Mouse (Mus musculus) heart, adult 8-10 months (tissue): ENCODE measurements at regions not wholly inside any gene's neighbourhood (a gene's known extent, or its start where the extent isn't known, plus 50 kb on each side); places are given as distances from the start of the nearest gene placed in this dataset.

Experiments
- DNase-seq: peaks from one replicate; pipeline ENCODE4 v3.0.0; 2022; ENCODE audit warnings: low spot score

DNA sequence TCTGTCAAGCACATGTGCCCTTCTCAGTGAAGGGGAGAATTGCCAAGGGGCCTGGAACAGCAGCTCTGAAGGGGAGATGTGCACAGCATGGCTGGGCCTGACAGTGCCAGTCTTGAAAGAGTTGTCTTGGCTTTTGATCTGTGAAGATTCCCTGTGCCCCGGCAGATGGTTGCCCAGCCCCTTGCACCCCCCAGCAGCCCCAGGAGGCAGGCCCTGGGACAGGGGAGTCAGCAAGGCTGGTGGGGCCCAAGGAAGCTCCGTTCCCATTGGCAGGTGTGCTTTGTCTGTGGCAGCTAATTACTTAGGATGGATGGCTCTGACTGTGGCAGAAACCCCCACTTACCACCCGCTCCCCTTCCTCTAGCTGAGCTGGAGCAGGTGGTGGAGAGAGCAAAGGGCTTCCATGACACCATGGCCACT is 58.6 kb downstream of the Tspan17 start:
- no peak for DNase-seq

GRCm38 (mm10) chr13:54851131-54851530 is 62.0 kb downstream of the Tspan17 start:
- no peak for DNase-seq

GRCm38 (mm10) chr13:54855333-54856238 is 66.4 kb downstream of the Tspan17 start:
- DNase-seq = peak; percentile 5

- DNase-seq = no peak
Measured at GRCm38 (mm10) chr13:54862931-54863330, 73.8 kb downstream of the Tspan17 start.

GRCm38 (mm10) chr13:54864048-54864447 is 74.9 kb downstream of the Tspan17 start:
- DNase-seq = no peak

DNA sequence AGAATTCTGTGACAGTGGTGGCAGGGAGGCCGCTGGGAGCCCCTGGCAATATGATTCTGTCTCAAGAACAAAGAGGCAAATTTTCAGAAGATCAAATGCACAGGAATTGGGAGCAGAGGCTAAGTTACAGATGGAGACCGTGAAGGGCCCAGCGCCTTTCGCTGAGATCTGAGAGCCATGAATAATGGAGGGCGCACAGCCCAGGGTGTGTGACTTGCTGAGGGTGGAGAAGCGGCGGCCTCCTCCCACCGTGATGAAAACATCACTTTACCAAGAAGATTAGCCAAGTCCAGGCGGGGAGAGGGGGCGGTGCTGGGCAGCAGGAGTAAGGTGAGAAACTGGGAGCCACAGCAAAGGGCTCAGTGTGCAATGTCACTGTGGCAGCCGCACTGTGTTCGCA is 77.2 kb upstream of the Unc5a start:
- no peak for DNase-seq

DNA sequence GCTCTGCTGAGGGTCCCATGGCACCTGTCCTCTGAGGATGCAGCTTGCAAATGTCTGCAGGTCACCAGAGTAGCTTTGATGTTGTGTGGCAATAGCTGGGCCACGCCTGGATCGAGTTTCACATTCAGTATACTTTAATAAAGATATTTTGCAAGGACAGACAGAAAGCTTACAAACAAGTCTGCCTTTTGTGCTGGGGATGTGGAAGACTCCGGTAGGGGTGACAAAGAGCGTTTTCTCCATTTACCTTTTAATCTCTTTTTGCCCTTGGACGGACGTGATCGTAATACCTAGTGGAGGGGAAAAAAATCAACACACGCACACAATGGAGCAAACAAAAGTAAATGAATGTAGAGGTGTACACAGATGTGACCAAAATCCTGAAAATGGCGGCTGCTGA is 75.3 kb upstream of the Unc5a start:
- no peak for DNase-seq

DNA sequence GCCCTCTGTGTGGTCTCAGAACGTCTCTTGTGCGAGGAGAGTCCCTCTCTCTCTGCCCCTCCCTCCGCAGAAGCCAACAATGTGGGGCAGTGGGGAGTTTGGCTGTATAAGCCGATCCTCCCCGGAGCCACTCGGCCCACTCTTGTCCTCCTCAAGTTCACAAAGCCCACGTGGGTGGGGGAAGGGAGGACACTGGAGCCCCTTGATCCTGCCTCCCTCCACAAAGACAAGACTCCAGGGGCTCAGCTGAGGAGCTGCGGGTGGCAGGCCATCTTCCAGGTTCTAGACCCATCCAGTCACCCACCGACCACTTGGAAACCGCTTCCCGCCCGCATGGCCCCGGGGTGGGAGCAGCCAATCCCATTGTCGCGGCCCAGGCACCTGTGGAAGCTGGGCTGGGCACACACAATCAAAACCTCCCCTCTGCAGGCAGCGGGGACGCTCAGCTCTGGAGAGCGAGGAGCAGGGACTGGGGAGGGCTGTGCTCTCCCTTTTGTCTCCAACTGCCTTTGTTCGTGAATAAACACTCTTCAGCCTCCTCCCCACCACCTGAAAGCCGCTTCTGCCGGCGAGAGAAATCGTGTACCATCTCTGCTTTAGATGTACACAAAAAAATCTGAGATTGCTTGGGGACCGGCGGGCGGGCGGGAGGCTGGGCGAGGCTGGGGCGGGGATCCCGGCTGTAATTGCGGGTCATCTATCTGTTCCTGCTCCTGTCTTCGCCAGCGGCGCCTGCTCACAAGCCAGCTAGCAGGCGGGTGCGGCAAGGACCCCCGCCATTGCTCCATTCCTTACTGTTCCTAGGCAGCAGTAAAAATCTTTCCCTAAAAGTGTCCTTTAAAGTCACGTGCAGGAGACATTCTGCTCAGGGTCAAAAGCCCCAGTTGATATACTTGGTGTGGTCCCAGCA is 74.7 kb upstream of the Unc5a start:
- no peak for DNase-seq

DNA sequence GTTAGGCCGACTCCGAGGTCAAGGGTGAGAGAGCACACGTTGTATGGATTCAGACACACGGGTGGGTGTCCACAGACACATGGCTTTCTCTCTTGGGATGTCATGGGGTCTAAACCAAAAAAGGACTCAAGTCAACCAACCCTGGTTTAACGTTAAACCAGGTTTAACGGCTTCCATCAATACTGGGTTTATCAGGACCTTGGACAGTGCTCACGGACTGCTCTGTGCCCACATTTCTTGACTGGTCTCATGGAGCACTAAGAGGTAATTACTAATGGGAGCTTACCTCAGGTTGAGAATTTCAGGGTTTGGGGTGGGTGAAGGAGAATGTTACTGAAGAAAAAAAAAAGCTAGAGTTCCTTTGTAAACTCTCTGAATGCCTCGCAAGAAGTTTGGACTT is 72.7 kb upstream of the Unc5a start:
- DNase-seq = no peak

GRCm38 (mm10) chr13:54877656-54878055 is 71.6 kb upstream of the Unc5a start:
- DNase-seq = no peak

DNA sequence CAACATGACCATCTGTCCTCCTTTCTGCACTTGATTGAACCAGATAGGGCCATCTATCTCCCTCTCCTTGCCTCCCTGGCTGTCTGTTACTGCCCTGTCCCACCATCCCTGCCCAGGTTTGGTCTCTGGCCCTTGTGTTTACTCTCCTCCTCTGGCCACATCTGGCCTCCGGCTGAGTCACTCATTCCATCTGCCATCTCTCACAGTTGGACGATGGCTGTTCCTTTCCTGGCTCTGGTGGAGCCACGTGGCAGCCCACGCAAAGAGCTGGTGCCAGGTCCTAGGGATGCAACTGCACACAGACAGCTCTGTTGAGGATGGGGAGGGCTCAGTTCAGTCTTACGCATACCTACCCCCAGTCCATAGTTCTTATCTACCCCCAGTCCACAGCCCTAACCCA is 69.9 kb upstream of the Unc5a start:
- peak; percentile 15 for DNase-seq

GRCm38 (mm10) chr13:54880204-54880603 is 69.0 kb upstream of the Unc5a start:
- DNase-seq = no peak

GRCm38 (mm10) chr13:54882781-54883180 is 66.4 kb upstream of the Unc5a start:
- DNase-seq = no peak

- DNase-seq = no peak
Measured at GRCm38 (mm10) chr13:54883748-54884708, 65.2 kb upstream of the Unc5a start.

- DNase-seq = no peak
Measured at GRCm38 (mm10) chr13:54884709-54885460, 64.3 kb upstream of the Unc5a start.

- no peak for DNase-seq
Measured at GRCm38 (mm10) chr13:54887366-54887921, 61.8 kb upstream of the Unc5a start.

DNA sequence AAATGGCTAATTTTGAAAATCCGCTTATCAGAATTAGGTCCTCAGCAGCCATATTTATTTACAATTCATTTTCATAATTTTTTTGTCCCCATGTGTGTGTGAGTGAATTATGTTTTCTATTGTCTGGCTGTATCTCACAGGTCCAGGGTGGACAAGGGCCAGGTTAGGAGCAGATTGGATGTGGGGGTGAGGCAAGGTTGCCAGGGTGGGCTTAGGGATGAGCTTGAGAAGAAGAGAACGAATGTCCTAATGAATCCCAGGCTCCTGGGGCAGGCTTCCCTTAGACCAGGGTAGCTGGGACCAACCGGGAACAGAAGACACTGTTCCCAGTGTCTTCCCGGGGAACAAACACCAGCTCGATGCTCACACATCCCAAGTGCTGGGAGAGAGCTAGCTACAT is 61.2 kb upstream of the Unc5a start:
- no peak for DNase-seq

DNA sequence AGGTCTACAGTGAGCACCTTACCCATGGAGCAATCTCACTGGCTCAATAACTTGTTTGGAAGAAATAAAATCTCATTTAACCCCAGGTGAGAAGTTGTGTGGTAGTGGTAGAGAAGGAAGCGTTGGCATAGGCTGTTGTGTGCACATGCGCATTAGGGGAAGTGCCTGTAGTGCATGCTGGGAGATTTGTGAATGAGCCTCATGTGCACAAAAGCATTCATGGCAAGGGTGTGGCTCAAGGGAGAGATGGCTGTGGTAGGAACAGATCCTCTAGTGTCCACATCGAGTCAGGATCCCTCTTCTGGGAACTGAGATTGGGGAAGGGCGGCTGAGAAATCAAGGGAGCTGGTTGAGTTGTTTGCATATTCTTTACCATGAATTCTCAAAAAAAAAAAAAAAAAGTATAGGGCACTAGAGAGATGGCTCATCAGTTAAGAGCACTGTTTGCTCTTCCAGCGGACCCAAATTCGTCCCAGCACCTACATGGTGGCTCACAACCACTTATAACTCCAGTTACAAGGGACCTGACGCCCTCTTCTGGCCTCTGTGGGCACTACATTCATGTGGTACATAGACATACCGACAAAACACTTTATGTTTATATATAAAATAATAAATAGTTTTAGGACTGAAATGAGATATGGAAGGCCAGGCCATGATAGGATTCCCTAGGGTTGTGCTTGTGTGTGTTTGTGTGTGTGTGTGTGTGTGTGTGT is 59.4 kb upstream of the Unc5a start:
- DNase-seq = no peak

DNA sequence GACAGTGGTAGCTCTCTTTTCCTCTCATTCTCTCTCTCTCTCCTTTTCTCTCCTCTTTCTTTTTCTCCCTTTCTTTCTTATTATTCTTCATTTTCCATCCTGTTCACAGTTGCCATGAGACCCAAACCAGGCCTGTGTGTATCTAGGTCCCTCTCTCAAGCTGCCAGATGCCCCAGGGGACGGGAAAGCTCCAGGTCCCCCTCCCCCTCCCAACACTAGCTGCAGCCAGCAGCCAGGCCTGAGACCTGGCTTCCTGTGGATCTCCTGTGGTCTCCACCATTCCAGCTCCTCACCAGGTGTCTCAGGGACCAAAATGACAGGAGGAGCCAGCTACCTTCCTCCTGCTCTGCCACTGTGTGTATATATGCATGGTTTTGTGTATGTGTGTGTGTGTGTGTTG is 56.6 kb upstream of the Unc5a start:
- DNase-seq = no peak

DNA sequence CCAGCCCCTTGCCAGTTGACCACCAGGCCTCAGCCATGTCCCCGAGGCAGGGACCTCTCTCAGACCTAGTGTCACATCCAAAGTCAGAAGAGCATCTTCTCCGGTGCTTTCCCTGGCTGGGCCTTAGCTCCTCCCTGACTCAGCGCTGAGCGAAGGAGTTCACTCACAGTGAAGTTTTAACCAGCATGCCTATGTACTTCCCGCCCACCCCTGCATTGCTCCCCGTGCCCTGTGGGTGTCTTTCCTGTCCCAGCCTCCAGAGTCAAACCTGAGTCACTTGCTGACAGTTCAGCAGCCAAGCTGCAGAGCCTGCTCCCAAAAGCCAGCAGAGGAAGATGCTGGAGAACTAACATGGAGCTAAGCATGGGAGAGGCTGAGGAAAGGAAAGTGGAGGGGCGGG is 55.6 kb upstream of the Unc5a start:
- DNase-seq = no peak
